ENCODE assay signal across 8 mouse cellular contexts in the genomic region with DNA sequence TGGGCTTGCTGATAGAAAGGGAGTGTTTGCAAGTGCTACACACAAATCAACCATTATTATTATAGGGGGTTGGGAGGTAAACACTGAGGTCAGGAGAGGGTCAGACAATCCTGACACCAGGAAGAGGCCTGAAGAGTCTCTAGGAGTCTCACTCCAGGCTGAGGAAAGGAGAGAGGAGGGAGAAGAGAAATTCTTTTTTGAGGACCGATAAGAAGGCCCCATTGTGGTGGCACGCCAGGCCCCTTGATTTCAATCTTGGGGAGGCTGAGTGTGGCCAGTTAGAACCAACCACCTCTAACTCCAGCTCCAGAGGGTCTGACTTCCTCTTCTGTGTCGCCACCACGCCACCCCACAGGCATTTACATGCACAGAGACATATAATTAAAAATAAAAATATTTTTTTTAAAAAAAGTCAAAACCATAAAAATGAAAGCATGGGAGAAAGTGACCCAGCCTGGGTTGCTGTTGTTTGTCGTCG. TPM values are rescaled to one million over a fixed set of nuclear protein-coding genes. Genes with fewer than 3 reads are reported as not detected.
A peak's percentile ranks its signal among the peaks of the same experiment; 100 is the strongest.
DNase-seq lines count a peak whose midpoint lies in the region; ATAC-seq and TF ChIP-seq lines count a peak whose summit lies in the region.

No protein-coding gene starts in this region.

- no peak for TF ChIP-seq POLR2A in cortical plate, adult 2 months (IDR thresholded peaks at IDR 0.05; ENCODE audit: extremely low read depth, insufficient read depth, low read length)

- WGBS in kidney, postnatal 0 days: 14% methylated on average over 6 of the region's 6 CpGs
- 15% methylated on average over 6 of the region's 6 CpGs for WGBS in hindbrain, embryonic 14.5 days
- 14% methylated on average over 6 of the region's 6 CpGs for WGBS in midbrain, embryonic 15.5 days

- DNase-seq in kidney, postnatal 0 days (ENCODE audit: low spot score): peak; percentile 15
- no peak for DNase-seq in kidney, postnatal 14 days
- DNase-seq in hindbrain, embryonic 14.5 days (ENCODE audit: low spot score): no peak
- no peak for DNase-seq in spleen, postnatal 14 days (ENCODE audit: low spot score in 2 of 2)
- no peak for DNase-seq in left cerebral cortex, adult 11 months (ENCODE audit: low spot score)

- no peaks in the 10 kb centered on the region for H3K9me3 ChIP-seq in kidney, postnatal 0 days (replicated peaks; ENCODE audit: low read length)
- H3K9me3 ChIP-seq in hindbrain, embryonic 14.5 days (ENCODE audit: control insufficient read depth, low read length): no peaks in the 10 kb centered on the region
- H3K9me3 ChIP-seq in midbrain, embryonic 15.5 days: no peaks in the 10 kb centered on the region

- H3K9ac ChIP-seq in kidney, postnatal 0 days (ENCODE audit: low read depth, low read length): peak overlapping the region; percentile 50; the same call in 1 of the 2 replicates
- peak overlapping the region; percentile 68 for H3K9ac ChIP-seq in hindbrain, embryonic 14.5 days
- H3K9ac ChIP-seq in midbrain, embryonic 15.5 days: no peak overlapping the region; the same call in 1 of the 2 replicates

- peaks cover 16% of the 10 kb centered on the region for H3K4me1 ChIP-seq in kidney, postnatal 0 days (replicated peaks; ENCODE audit: insufficient read depth, low read length)
- peaks cover 4% of the 10 kb centered on the region; the same call in 1 of the 2 replicates for H3K4me1 ChIP-seq in cortical plate, adult 2 months (ENCODE audit: control insufficient read depth, insufficient read depth, low read length)
- H3K4me1 ChIP-seq in hindbrain, embryonic 14.5 days (replicated peaks; ENCODE audit: control insufficient read depth, insufficient read depth, low read length): peaks cover 26% of the 10 kb centered on the region
- peaks cover 51% of the 10 kb centered on the region for H3K4me1 ChIP-seq in midbrain, embryonic 15.5 days

- peak overlapping the region; percentile 96 for H3K4me2 ChIP-seq in kidney, postnatal 0 days (ENCODE audit: low read length)
- peak overlapping the region; percentile 96 for H3K4me2 ChIP-seq in hindbrain, embryonic 14.5 days (replicated peaks)
- peak overlapping the region; percentile 96 for H3K4me2 ChIP-seq in midbrain, embryonic 15.5 days

- no peaks in the 10 kb centered on the region for H3K27me3 ChIP-seq in kidney, postnatal 0 days (ENCODE audit: insufficient read depth, low read length)
- H3K27me3 ChIP-seq in hindbrain, embryonic 14.5 days (ENCODE audit: control insufficient read depth, insufficient read depth, low read length): no peaks in the 10 kb centered on the region
- no peaks in the 10 kb centered on the region for H3K27me3 ChIP-seq in midbrain, embryonic 15.5 days (replicated peaks)

- TF ChIP-seq CTCF in kidney, postnatal 0 days (IDR thresholded peaks at IDR 0.05; ENCODE audit: low read depth): no peak
- TF ChIP-seq CTCF in cortical plate, adult 2 months (IDR thresholded peaks at IDR 0.05; ENCODE audit: extremely low read depth, insufficient read depth, low read length): no peak

- 0 out of 2 replicates have a peak, but pooled peaks cover 4% of the 10 kb centered on the region for H3K36me3 ChIP-seq in kidney, postnatal 0 days (ENCODE audit: insufficient read depth, low read length)
- no peaks in the 10 kb centered on the region for H3K36me3 ChIP-seq in hindbrain, embryonic 14.5 days (replicated peaks; ENCODE audit: control insufficient read depth, insufficient read depth)
- no peaks in the 10 kb centered on the region for H3K36me3 ChIP-seq in midbrain, embryonic 15.5 days (replicated peaks)

- no peak for ATAC-seq in kidney, postnatal 0 days (replicated peaks; ENCODE audit: low FRiP score, low read depth)
- ATAC-seq in hindbrain, embryonic 14.5 days (ENCODE audit: low FRiP score): no peak
- no peak for ATAC-seq in midbrain, embryonic 15.5 days (replicated peaks)
- ATAC-seq in CD4-positive, CD25-positive, alpha-beta regulatory T cell, adult 4 months: no peak

- H3K27ac ChIP-seq in kidney, postnatal 0 days: no peak overlapping the region
- H3K27ac ChIP-seq in cortical plate, adult 2 months (ENCODE audit: insufficient read depth, low read length): no peak overlapping the region
- H3K27ac ChIP-seq in hindbrain, embryonic 14.5 days: peak overlapping the region; percentile 68; the same call in 1 of the 2 replicates
- 0 out of 2 replicates have a peak overlapping the region, but pooled peaks have one; percentile 40 for H3K27ac ChIP-seq in midbrain, embryonic 15.5 days

- peak overlapping the region; percentile 63 for H3K4me3 ChIP-seq in kidney, postnatal 0 days (replicated peaks; ENCODE audit: low read depth, low read length)
- H3K4me3 ChIP-seq in cortical plate, adult 2 months (ENCODE audit: insufficient read depth, low read length): peak overlapping the region; percentile 40; the same call in 1 of the 2 replicates
- H3K4me3 ChIP-seq in hindbrain, embryonic 14.5 days (replicated peaks; ENCODE audit: low read length): peak overlapping the region; percentile 75
- peak overlapping the region; percentile 73 for H3K4me3 ChIP-seq in midbrain, embryonic 15.5 days

RNA-seq across cellular contexts. Expression of gene Pimreg, which starts 0.5 kb away (rescaled TPM):
- 54.8 and 58.1 TPM in 2 replicates for polyA plus RNA-seq in kidney, postnatal 0 days (2015; fragmentation: Nextera tagmentation; extraction: Ambion mirVana)
- polyA plus RNA-seq in cortical plate, adult 2 months (2012; rRNA removed): 0.61 and 0.92 TPM in 2 replicates
- 26.8 and 30.2 TPM in 2 replicates for polyA plus RNA-seq in hindbrain, embryonic 14.5 days (2014; fragmentation: Nextera tagmentation; extraction: Ambion mirVana)
- polyA plus RNA-seq in midbrain, embryonic 15.5 days (2015; fragmentation: Nextera tagmentation; extraction: Ambion mirVana): 28.3 and 31.9 TPM in 2 replicates
- polyA plus RNA-seq in CD4-positive, CD25-positive, alpha-beta regulatory T cell, adult 4 months (2017; shearing (Covaris generic)): 1 to 10 TPM; 1.8 to 5.1 TPM

RNA-seq across cellular contexts. Expression of gene Aipl1, which starts 4.0 kb away (rescaled TPM):
- polyA plus RNA-seq in kidney, postnatal 0 days (2015; fragmentation: Nextera tagmentation; extraction: Ambion mirVana): 0.38 and 0.41 TPM in 2 replicates
- 0.04 and 0.06 TPM in 2 replicates for polyA plus RNA-seq in cortical plate, adult 2 months (2012; rRNA removed)
- not detected in 2 replicates for polyA plus RNA-seq in hindbrain, embryonic 14.5 days (2014; fragmentation: Nextera tagmentation; extraction: Ambion mirVana)
- polyA plus RNA-seq in midbrain, embryonic 15.5 days (2015; fragmentation: Nextera tagmentation; extraction: Ambion mirVana): 0.45 and 0.49 TPM in 2 replicates
- not detected for polyA plus RNA-seq in CD4-positive, CD25-positive, alpha-beta regulatory T cell, adult 4 months (2017; shearing (Covaris generic))

Comparison
In these comparisons a context has a peak if more than half of its experiments do, and no peak if none do; other contexts are left out.
1. H3K27ac ChIP-seq: peak in hindbrain, embryonic 14.5 days (single experiment) and midbrain, embryonic 15.5 days (single experiment); none in kidney, postnatal 0 days (single experiment) and cortical plate, adult 2 months (single experiment).
2. Peak in every context shown above with its lines, with median percentiles within 50 percentile points of each other: H3K4me2 ChIP-seq and H3K4me3 ChIP-seq.